Mouse (Mus musculus) heart, adult 2 months (tissue): ENCODE measurements around the gene Adamtsl1. TPM values are rescaled to one million over a fixed set of nuclear protein-coding genes. Genes with fewer than 3 reads are reported as not detected.

Source experiments
- DNase-seq, 2 experiments: peaks; one replicate each; pipeline ENCODE4 v3.0.0; 2021
- H3K27ac ChIP-seq: fragments of 200-600 bp; 2 replicates; pipeline ENCODE4 v1.8.1; 2022
- H3K27me3 ChIP-seq: fragments of 200-500 bp; 2 replicates; pipeline ENCODE4 v1.6.1; 2012; ENCODE audit warnings: mild to moderate bottlenecking, low read length, inconsistent platforms, mixed read lengths; ENCODE audit not compliant: control insufficient read depth, insufficient read depth
- H3K36me3 ChIP-seq: fragments of 200-500 bp; 2 replicates; pipeline ENCODE4 v1.6.1; 2012; ENCODE audit warnings: low read length, inconsistent platforms; ENCODE audit not compliant: control insufficient read depth, insufficient read depth
- H3K4me1 ChIP-seq: fragments of 200-500 bp; 2 replicates; pipeline ENCODE4 v1.6.1; 2011; ENCODE audit warnings: low read length; ENCODE audit not compliant: control insufficient read depth, insufficient read depth
- H3K4me3 ChIP-seq: fragments of 200-600 bp; 2 replicates; pipeline ENCODE4 v1.8.1; 2022
- H3K79me2 ChIP-seq: fragments of 200-500 bp; replicated peaks from 2 replicates; pipeline ENCODE4 v1.6.1; 2012; ENCODE audit warnings: mild to moderate bottlenecking, inconsistent platforms, low read length, moderate library complexity, mixed read lengths; ENCODE audit not compliant: control insufficient read depth, insufficient read depth
- H3K9ac ChIP-seq: fragments of 200-500 bp; 2 replicates; pipeline ENCODE4 v1.6.1; 2012; ENCODE audit warnings: low read depth, mild to moderate bottlenecking, control low read depth, inconsistent platforms, low read length, mixed read lengths
- CTCF ChIP-seq: fragments of 200-600 bp; IDR thresholded peaks from 2 replicates; pipeline ENCODE4 v1.8.1; 2022; ENCODE audit warnings: antibody characterized with exemption, mild to moderate bottlenecking, moderate library complexity
- EP300 ChIP-seq: fragments of 200-500 bp; IDR thresholded peaks from 2 replicates; pipeline ENCODE4 v1.6.1; 2011; ENCODE audit warnings: low read depth, low read length, control low read depth; ENCODE audit not compliant: insufficient read depth
- POLR2A ChIP-seq: fragments of 200-500 bp; IDR thresholded peaks from 2 replicates; pipeline ENCODE4 v1.6.1; 2011; ENCODE audit warnings: mild to moderate bottlenecking, low read depth, low read length, control low read depth; ENCODE audit not compliant: insufficient read depth
- WGBS: fragments of 180-500 bp; shearing (Covaris S2); methylation state at CpG from one replicate; pipeline ENCODE4 v1.1.7; 2018; 5-methylcytosine and 5-hydroxymethylcytosine counted together
- intact Hi-C: fragments of 180-260 bp; cut with DNase I; formaldehyde crosslinking; loops from one replicate; pipeline ENCODE4 v1.15.1; 2025
- polyA plus RNA-seq: library from polyadenylated mRNA; depleted of rRNA; stranded (reverse); fragments of >200 nt; gene quantifications from 2 replicates; pipeline ENCODE4 v1.2.3, GENCODE M21; 2012
- total RNA-seq, 2 experiments: library from RNA; stranded (reverse); gene quantifications; 2 replicates each; pipeline ENCODE4 v1.2.3; 2021

The Adamtsl1 gene
- total and polyA plus RNA-seq, 3 experiments, result 2.2 to 3.2 (median 2.4) TPM

- TF ChIP-seq EP300, result no peak
- no peak for TF ChIP-seq POLR2A
- no peak for TF ChIP-seq CTCF
- WGBS, result 44% methylated on average over 7 of the region's 7 CpGs
- H3K79me2 ChIP-seq, result no peaks in the 10 kb centered on the region
- peak in 1 of 2 experiments; percentile 12 for DNase-seq
- peaks cover 8% of the 10 kb centered on the region for H3K36me3 ChIP-seq
- H3K9ac ChIP-seq, result no peak overlapping the region
- H3K27me3 ChIP-seq, result no peaks in the 10 kb centered on the region
- intact Hi-C loops, result loop anchor here (5.0 kb wide), 2 partner anchors 89 to 91 kb away; no protein-coding TSS in a partner anchor
- peaks cover 6% of the 10 kb centered on the region; the same call in 1 of the 2 replicates for H3K4me1 ChIP-seq
- H3K4me3 ChIP-seq, result no peak overlapping the region
- H3K27ac ChIP-seq, result 0 out of 2 replicates have a peak overlapping the region, but pooled peaks have one; percentile 47
Observed at GRCm38 (mm10) chr4:86396672-86397288, 882.8 kb downstream of the Adamtsl1 start.

- no peak for DNase-seq
- Histone ChIP-seq H3K27me3 (no peaks in the 10 kb centered on the region), H3K79me2 (no peaks in the 10 kb centered on the region), H3K4me3 (no peak overlapping the region), H3K36me3 (peaks cover 8% of the 10 kb centered on the region), H3K4me1 (peaks cover 6% of the 10 kb centered on the region; the same call in 1 of the 2 replicates), H3K27ac (peak overlapping the region; percentile 8; the same call in 1 of the 2 replicates), H3K9ac (no peak overlapping the region)
- intact Hi-C loops, result loop anchor here (5.0 kb wide), 2 partner anchors 90 kb away; no protein-coding TSS in a partner anchor
- TF ChIP-seq CTCF (no peak), POLR2A (no peak), EP300 (no peak)
- 38% methylated on average over 2 of the region's 2 CpGs for WGBS
Observed at GRCm38 (mm10) chr4:86397470-86397869, 883.5 kb downstream of the Adamtsl1 start.

GRCm38 (mm10) chr4:86401116-86401515, 887.1 kb downstream of the Adamtsl1 start:
- 22% methylated on average over 3 of the region's 3 CpGs for WGBS
- Histone ChIP-seq H3K36me3 (peaks cover 7% of the 10 kb centered on the region), H3K79me2 (no peaks in the 10 kb centered on the region), H3K4me3 (no peak overlapping the region), H3K4me1 (peaks cover 6% of the 10 kb centered on the region; the same call in 1 of the 2 replicates), H3K27me3 (no peaks in the 10 kb centered on the region), H3K27ac (no peak overlapping the region), H3K9ac (no peak overlapping the region)
- TF ChIP-seq CTCF (no peak), EP300 (no peak), POLR2A (no peak)
- no peak for DNase-seq
- intact Hi-C loops, result loop anchor here (10.0 kb wide), 1 partner anchor 144 kb away; no protein-coding TSS in a partner anchor

GRCm38 (mm10) chr4:86406501-86407199, 892.7 kb downstream of the Adamtsl1 start:
- Histone ChIP-seq H3K36me3 (no peaks in the 10 kb centered on the region), H3K9ac (no peak overlapping the region), H3K4me3 (no peak overlapping the region), H3K79me2 (no peaks in the 10 kb centered on the region), H3K27ac (no peak overlapping the region), H3K4me1 (no peaks in the 10 kb centered on the region), H3K27me3 (no peaks in the 10 kb centered on the region)
- intact Hi-C loops, result loop anchor here (10.0 kb wide), 1 partner anchor 138 kb away; no protein-coding TSS in a partner anchor
- 66% methylated on average over 7 of the region's 7 CpGs for WGBS
- no peak for DNase-seq
- no peak for TF ChIP-seq POLR2A
- TF ChIP-seq CTCF, result no peak
- no peak for TF ChIP-seq EP300

GRCm38 (mm10) chr4:86407200-86407527, 893.2 kb downstream of the Adamtsl1 start:
- TF ChIP-seq EP300 (no peak), CTCF (no peak), POLR2A (no peak)
- Histone ChIP-seq H3K4me3 (no peak overlapping the region), H3K27me3 (no peaks in the 10 kb centered on the region), H3K36me3 (no peaks in the 10 kb centered on the region), H3K9ac (no peak overlapping the region), H3K4me1 (no peaks in the 10 kb centered on the region), H3K79me2 (no peaks in the 10 kb centered on the region), H3K27ac (no peak overlapping the region)
- DNase-seq, result no peak
- 87% methylated on average over 3 of the region's 3 CpGs for WGBS
- intact Hi-C loops, result loop anchor here (10.0 kb wide), 1 partner anchor 138 kb away; no protein-coding TSS in a partner anchor

GRCm38 (mm10) chr4:86408421-86408820, 894.4 kb downstream of the Adamtsl1 start:
- TF ChIP-seq CTCF, result no peak
- no peak for TF ChIP-seq POLR2A
- no peak for TF ChIP-seq EP300
- 79% methylated on average over 9 of the region's 9 CpGs for WGBS
- no peaks in the 10 kb centered on the region for H3K4me1 ChIP-seq
- intact Hi-C loops, result loop anchor here (10.0 kb wide), 1 partner anchor 136 kb away; no protein-coding TSS in a partner anchor
- H3K27me3 ChIP-seq, result no peaks in the 10 kb centered on the region
- no peak overlapping the region for H3K9ac ChIP-seq
- DNase-seq, result no peak
- H3K4me3 ChIP-seq, result no peak overlapping the region
- no peaks in the 10 kb centered on the region for H3K36me3 ChIP-seq
- no peaks in the 10 kb centered on the region for H3K79me2 ChIP-seq
- H3K27ac ChIP-seq, result no peak overlapping the region
